Mouse (Mus musculus) forebrain, embryonic 14.5 days (tissue): ENCODE data around the gene Gramd1a. TPM values are rescaled to one million over a fixed set of nuclear protein-coding genes. Genes with fewer than 3 reads are reported as not detected.

Experiments
- ATAC-seq: fragments of 200-750 bp; cut with Nextera tagmentation; 2 replicates; pipeline ENCODE4 v1.8.0; 2017; ENCODE audit warnings: mild to moderate bottlenecking, moderate library complexity
- DNase-seq: peaks from one replicate; pipeline ENCODE4 v3.0.0-alpha.2; 2015; ENCODE audit warnings: low spot score
- H3K27ac ChIP-seq: fragments of 300-500 bp; sonication (generic); 2 replicates; pipeline ENCODE4 v1.5.1; 2014; ENCODE audit warnings: low read depth, mild to moderate bottlenecking, control low read depth, low read length, moderate library complexity
- H3K27me3 ChIP-seq: fragments of 300-500 bp; sonication (generic); replicated peaks from 2 replicates; pipeline ENCODE4 v1.6.1; 2014; ENCODE audit warnings: low read length, control low read depth, mixed read lengths; ENCODE audit not compliant: control insufficient read depth, insufficient read depth
- H3K36me3 ChIP-seq: fragments of 300-500 bp; sonication (generic); 2 replicates; pipeline ENCODE4 v1.6.1; 2014; ENCODE audit warnings: low read length, control low read depth; ENCODE audit not compliant: control insufficient read depth, insufficient read depth
- H3K4me1 ChIP-seq: fragments of 300-500 bp; sonication (generic); 2 replicates; pipeline ENCODE4 v1.6.1; 2014; ENCODE audit warnings: antibody characterized with exemption, low read length, control low read depth; ENCODE audit not compliant: control insufficient read depth, insufficient read depth
- H3K4me2 ChIP-seq: fragments of 300-500 bp; sonication (generic); 2 replicates; pipeline ENCODE4 v1.6.1; 2014; ENCODE audit warnings: mild to moderate bottlenecking, control low read depth, low read length
- H3K4me3 ChIP-seq: fragments of 300-500 bp; sonication (generic); 2 replicates; pipeline ENCODE4 v1.5.1; 2014; ENCODE audit warnings: low read depth, low read length, control low read depth
- H3K9ac ChIP-seq: fragments of 300-500 bp; sonication (generic); 2 replicates; pipeline ENCODE4 v1.6.1; 2014; ENCODE audit warnings: mild to moderate bottlenecking, low read length, control low read depth, moderate library complexity
- H3K9me3 ChIP-seq: fragments of 300-500 bp; sonication (generic); replicated peaks from 2 replicates; pipeline ENCODE4 v1.6.1; 2016; ENCODE audit warnings: low read length, control low read depth, mixed read lengths; ENCODE audit not compliant: control insufficient read depth
- WGBS: fragments of 180-500 bp; shearing (Covaris S2); extraction: QIAGEN DNeasy Blood & Tissue Kit; methylation state at CpG from one replicate; pipeline ENCODE4 v1.1.7; 2014; 5-methylcytosine and 5-hydroxymethylcytosine counted together
- polyA plus RNA-seq: library from polyadenylated mRNA; unstranded; fragments of >200 nt; fragmentation: Nextera tagmentation; extraction: Ambion mirVana; gene quantifications from 2 replicates; pipeline ENCODE4 v1.2.1, GENCODE M21; 2014

Gramd1a gene
- polyA plus RNA-seq, 1 experiment from 2014 or later, result 150 TPM

DNA sequence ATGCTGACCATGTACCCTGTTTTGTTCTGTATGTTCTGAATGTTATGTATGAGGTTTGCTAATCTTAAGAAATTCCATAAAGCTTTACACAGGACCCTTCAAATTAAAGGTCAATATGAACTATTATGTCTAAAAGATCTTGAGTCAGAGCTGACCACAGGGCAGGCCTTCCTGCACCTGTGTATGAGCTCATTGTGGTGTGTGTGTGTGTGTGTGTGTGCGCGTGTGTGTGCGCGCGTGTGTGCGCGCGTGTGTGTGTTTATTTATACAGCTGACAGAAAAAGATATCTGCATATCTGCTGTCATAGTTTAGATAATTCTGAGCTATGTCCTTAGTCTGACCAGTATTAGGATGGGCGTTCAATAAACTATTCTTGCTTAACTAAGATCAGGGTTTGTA lies 14.8 kb upstream of the Gramd1a start:
- Histone ChIP-seq H3K4me2 (no peak overlapping the region), H3K9ac (no peak overlapping the region), H3K4me1 (no peaks in the 10 kb centered on the region), H3K9me3 (no peaks in the 10 kb centered on the region), H3K36me3 (no peaks in the 10 kb centered on the region), H3K27ac (no peak overlapping the region), H3K4me3 (no peak overlapping the region), H3K27me3 (no peaks in the 10 kb centered on the region)
- WGBS, result 97% methylated on average over 9 of the region's 9 CpGs
- DNase-seq (no peak), ATAC-seq (no peak)

DNA sequence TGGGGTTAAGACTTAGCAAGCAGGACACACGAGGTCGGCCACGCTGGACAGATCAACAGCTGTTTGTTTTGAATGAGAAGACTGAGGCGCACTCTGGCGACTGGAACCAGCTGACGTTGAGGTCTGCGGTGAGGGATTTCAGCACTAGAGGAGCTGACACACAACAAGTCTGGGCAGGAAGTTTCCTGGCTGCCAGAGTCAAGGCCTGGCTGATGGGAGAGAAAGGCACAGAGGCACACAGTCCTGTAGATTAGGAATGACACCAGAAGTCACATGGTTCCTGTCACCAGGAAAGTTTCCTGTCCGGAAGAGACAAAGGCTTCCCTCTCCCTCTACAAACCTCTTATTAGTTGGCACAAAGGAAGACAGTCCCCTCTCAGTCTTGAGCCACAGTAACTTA lies 12.7 kb upstream of the Gramd1a start:
- H3K4me3 ChIP-seq, result no peak overlapping the region
- no peaks in the 10 kb centered on the region for H3K27me3 ChIP-seq
- DNase-seq (no peak), ATAC-seq (no peak)
- H3K9me3 ChIP-seq, result no peaks in the 10 kb centered on the region
- no peak overlapping the region for H3K27ac ChIP-seq
- 74% methylated on average over 8 of the region's 8 CpGs for WGBS
- H3K36me3 ChIP-seq, result no peaks in the 10 kb centered on the region
- H3K4me1 ChIP-seq, result no peaks in the 10 kb centered on the region
- no peak overlapping the region for H3K4me2 ChIP-seq
- no peak overlapping the region for H3K9ac ChIP-seq

DNA sequence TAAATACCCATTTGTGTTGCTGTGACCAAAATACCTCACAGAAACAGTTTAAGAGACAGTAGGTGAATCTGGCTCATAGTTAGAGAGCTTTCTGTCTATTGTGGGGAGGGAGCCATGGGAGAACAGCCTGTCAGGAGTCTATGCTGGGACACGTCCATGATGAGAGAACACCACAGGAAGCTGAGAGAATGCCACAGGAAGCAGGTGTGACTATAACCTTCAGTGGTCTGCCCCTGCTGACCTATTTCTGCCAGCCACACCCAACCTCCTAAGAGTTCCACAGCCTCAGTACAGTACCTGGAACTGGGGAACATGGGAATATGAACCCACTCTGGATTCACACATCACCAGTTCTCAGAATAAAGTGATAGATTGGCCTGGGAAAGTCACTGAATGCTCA lies 9.1 kb upstream of the Gramd1a start:
- WGBS, result 74% methylated on average over 1 of the region's 1 CpGs
- H3K4me1 ChIP-seq, result no peaks in the 10 kb centered on the region
- no peak for ATAC-seq

DNA sequence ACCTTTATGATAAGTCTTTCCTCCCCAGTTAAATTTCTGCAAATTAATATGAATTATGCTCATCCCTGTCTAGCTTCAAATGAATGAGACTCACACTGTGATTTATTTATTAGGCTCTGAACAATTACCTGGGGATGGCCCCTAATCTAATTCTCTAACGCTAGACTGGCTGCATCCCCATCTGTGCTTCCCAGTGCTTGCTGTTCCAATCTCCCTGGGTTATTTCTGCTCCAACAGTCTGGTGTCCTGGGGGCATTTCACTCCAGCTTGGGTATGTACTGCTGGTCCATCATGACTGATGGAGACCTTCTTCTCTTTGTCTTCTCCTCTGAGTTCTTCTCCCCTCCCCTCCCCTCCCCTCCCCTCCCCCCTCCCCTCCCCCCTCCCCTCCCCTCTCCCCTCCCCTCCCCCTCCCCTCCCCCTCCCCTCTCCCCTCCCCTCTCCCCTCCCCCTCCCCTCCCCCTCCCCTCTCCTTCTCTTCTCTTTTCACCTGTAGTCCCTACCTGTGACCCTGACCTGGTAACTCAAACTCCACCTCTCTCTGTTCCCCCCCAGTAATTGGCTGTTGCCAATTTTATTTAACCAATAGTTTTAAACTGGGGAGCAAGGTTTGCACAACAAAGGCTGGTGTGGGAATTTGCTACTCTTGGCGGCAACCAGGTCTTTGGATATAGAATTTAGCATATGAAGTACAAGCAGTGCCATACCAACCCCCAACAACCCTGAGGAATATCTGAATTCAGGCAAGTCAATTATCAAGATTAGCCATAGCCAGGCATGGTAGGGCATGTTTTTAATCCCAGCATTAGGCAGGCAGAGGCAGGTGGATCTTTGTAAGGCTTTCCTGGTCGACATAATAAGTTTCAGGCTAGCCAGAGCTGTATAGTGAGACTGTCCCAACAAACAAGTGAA lies 8.2 kb upstream of the Gramd1a start:
- no peaks in the 10 kb centered on the region for H3K27me3 ChIP-seq
- no peak overlapping the region for H3K4me2 ChIP-seq
- H3K4me1 ChIP-seq, result no peaks in the 10 kb centered on the region
- H3K27ac ChIP-seq, result no peak overlapping the region
- 63% methylated on average over 3 of the region's 3 CpGs for WGBS
- no peak for ATAC-seq
- no peak overlapping the region for H3K9ac ChIP-seq
- H3K36me3 ChIP-seq, result no peaks in the 10 kb centered on the region
- no peak overlapping the region for H3K4me3 ChIP-seq
- DNase-seq, result no peak
- H3K9me3 ChIP-seq, result no peaks in the 10 kb centered on the region

More for the DNA sequence above, 9.1 kb upstream of the Gramd1a start:
- H3K9ac ChIP-seq, result no peak overlapping the region
- H3K4me2 ChIP-seq, result no peak overlapping the region
- no peaks in the 10 kb centered on the region for H3K36me3 ChIP-seq
- no peaks in the 10 kb centered on the region for H3K9me3 ChIP-seq
- no peak for DNase-seq
- no peak overlapping the region for H3K4me3 ChIP-seq
- no peaks in the 10 kb centered on the region for H3K27me3 ChIP-seq
- H3K27ac ChIP-seq, result no peak overlapping the region

DNA sequence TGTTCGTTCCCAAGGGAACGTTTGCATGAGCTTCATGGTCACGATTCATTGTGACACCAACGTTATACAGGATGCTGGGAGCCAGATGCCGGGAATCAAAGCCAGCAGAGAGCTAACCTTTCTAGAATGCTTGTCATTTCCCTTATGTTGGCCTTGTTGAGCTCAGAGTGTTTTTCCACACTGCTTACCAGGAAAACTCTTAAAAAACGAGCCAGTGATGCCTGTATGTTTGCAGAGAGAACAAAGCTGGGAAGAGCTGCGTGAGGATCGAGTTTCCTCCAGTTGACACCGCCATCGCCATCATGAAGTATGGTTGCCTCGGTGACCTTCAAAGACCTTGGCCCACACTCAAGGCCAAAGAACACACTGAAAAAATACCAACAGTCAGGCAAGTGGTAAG lies 6.6 kb upstream of the Gramd1a start:
- Histone ChIP-seq H3K36me3 (no peaks in the 10 kb centered on the region), H3K9ac (no peak overlapping the region), H3K27ac (no peak overlapping the region), H3K4me3 (no peak overlapping the region), H3K4me2 (no peak overlapping the region), H3K27me3 (no peaks in the 10 kb centered on the region), H3K9me3 (no peaks in the 10 kb centered on the region), H3K4me1 (no peaks in the 10 kb centered on the region)
- no peak for ATAC-seq
- no peak for DNase-seq
- WGBS, result 74% methylated on average over 11 of the region's 11 CpGs

DNA sequence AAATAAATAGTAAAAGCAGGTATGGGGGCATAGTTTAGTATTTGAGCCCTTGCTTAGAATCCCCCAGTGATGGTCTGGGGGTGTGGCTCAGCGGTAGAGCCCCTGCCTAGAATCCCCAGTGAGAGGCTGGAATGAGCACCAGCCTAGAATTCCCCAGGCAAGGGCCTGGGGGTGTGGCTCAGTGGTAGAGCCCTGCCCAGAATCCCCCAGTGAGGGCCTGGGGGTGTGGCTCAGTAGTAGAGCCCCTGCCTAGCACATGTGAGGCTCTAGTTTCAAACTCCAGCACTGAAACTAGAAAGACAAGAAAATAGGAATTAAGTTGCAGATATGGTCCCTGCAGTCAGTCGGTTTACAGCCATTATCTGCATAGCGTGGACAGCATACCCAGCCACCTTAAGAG lies 6.1 kb upstream of the Gramd1a start:
- WGBS, result 57% methylated on average over 3 of the region's 3 CpGs
- no peak overlapping the region for H3K4me2 ChIP-seq
- H3K9me3 ChIP-seq, result no peaks in the 10 kb centered on the region
- no peak overlapping the region for H3K27ac ChIP-seq
- no peaks in the 10 kb centered on the region for H3K4me1 ChIP-seq
- ATAC-seq (no peak), DNase-seq (no peak)
- no peak overlapping the region for H3K4me3 ChIP-seq
- H3K9ac ChIP-seq, result no peak overlapping the region
- H3K36me3 ChIP-seq, result no peaks in the 10 kb centered on the region
- H3K27me3 ChIP-seq, result no peaks in the 10 kb centered on the region

DNA sequence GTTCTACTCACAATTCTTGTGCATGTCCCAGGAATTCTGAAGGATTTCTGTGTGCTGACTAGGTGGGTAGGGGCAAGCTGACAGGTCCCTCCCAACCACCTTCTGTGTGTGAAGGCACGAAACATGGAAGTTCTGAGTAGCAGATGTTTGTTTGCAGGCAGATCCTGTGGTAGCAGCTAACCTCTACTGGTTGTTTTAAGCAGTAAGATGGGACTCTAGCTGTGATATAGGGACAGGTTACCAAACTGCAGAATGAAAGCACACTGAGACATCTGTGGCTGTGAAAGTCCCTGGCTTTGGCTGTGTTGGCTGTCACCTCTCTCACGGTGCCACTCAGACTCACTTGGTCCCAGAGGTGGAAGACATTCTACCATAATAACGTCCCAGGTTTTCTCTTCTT lies 5.5 kb upstream of the Gramd1a start:
- no peak overlapping the region for H3K4me3 ChIP-seq

DNA sequence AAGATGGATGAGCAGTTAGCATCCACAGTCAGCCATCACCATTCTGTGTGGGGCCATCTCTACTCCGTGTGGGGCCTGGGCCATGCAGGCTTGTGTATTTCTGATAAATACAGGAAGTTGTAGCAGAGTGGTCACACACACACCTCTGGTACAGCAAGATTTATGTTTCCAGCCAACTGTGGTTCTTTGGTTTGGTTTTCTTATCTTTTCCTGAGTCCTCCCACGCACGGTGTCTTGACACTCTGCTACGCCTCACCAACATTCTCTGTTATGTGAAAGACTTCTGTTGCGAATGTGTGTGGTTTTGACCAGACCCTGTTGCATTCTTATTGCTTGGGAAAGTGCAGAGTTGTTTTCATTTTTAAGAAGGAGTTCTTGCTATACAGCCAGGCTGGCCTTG lies 5.1 kb upstream of the Gramd1a start:
- Histone ChIP-seq H3K27me3 (no peaks in the 10 kb centered on the region), H3K4me2 (no peak overlapping the region), H3K4me3 (no peak overlapping the region), H3K9ac (no peak overlapping the region), H3K9me3 (no peaks in the 10 kb centered on the region), H3K4me1 (no peaks in the 10 kb centered on the region), H3K36me3 (no peaks in the 10 kb centered on the region), H3K27ac (no peak overlapping the region)
- no peak for ATAC-seq
- no peak for DNase-seq
- WGBS, result 92% methylated on average over 5 of the region's 5 CpGs

More for the DNA sequence above, 5.5 kb upstream of the Gramd1a start:
- no peak for ATAC-seq
- Histone ChIP-seq H3K27me3 (no peaks in the 10 kb centered on the region), H3K27ac (no peak overlapping the region), H3K9ac (no peak overlapping the region), H3K9me3 (no peaks in the 10 kb centered on the region), H3K36me3 (no peaks in the 10 kb centered on the region), H3K4me1 (no peaks in the 10 kb centered on the region), H3K4me2 (no peak overlapping the region)
- no peak for DNase-seq
- WGBS, result 83% methylated on average over 3 of the region's 3 CpGs
